Mouse (Mus musculus): ENCODE measurements around the gene St7.

DNA sequence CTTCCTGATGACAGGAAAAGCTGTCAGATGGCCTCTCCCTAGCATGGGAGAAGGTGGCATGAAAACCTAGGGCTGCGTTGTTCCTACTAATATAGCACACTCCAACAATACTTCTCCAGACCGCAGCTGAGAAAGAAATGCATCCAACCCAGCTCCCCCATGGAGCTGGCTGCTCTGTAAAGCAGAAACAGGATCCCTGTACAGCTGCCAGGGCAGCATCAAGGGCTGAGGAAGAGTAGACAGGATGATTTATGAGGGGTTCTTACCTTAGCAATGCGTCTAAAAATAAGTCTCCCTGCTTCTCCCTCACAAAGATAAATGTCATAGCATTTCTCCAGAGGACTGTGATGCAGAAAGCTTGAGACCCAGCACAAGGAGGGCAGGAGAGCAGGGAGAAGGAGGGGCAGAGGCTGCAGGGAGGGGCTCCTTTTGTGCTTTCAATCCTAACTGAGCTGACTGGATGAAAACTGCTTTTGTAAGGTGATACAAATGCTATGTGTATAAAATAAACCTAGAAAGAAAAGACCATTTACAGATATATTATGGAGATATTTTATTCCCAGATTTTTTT, 124.2 kb downstream of the St7 start:
- no peak for TF ChIP-seq CTCF (IDR thresholded peaks at IDR 0.05; ENCODE audit: extremely low read depth, insufficient read depth, insufficient read length, insufficient replicate concordance)
- no peak for TF ChIP-seq POLR2A (IDR thresholded peaks at IDR 0.05; ENCODE audit: low read depth, low read length)
